17 mouse cellular contexts compared by ENCODE assay signal in the genomic region with DNA sequence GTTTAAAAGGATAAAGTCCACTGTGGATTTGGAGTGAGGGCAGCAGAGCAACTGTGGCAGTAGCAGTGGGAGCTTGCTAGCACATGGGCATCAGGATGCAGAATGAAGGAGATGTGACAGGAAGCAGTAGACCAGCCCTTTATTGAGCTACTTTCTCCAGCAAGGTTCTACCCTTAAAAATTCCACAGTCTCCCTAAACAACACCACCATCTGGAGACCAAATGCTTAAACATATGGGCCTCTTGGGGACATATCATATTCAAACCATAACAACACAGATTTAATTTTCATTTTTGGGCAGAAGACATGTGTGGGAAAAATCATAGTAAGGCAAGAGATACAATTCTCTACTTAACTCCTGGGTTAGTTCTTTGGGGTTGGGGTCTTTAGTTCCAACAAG.
DNase-seq lines count a peak whose midpoint lies in the region; ATAC-seq and TF ChIP-seq lines count a peak whose summit lies in the region.
"Had no signal": no experiment of that assay in that cellular context is flagged by ENCODE, and none has a peak within 500 bp of the region (broad histone marks: within the 10 kb centered on the region; RNA-seq: fewer than 3 reads in every experiment).

No protein-coding gene starts in this region.

- TF ChIP-seq CTCF in forebrain, postnatal 0 days (IDR thresholded peaks at IDR 0.05; ENCODE audit: low read depth): no peak
- no peak for TF ChIP-seq CTCF in brain, embryonic 14.5 days (IDR thresholded peaks at IDR 0.05; ENCODE audit: borderline replicate concordance, extremely low read depth, insufficient read depth, insufficient read length)

- H3K4me1 ChIP-seq in forebrain, postnatal 0 days (ENCODE audit: insufficient read depth): no peaks in the 10 kb centered on the region
- H3K4me1 ChIP-seq in forebrain, embryonic 13.5 days: no peaks in the 10 kb centered on the region
- H3K4me1 ChIP-seq: forebrain, embryonic 10.5 days had no signal

- no peak overlapping the region for H3K27ac ChIP-seq in forebrain, postnatal 0 days (ENCODE audit: low read depth, low read length)
- no peak overlapping the region for H3K27ac ChIP-seq in forebrain, embryonic 13.5 days
- H3K27ac ChIP-seq: forebrain, embryonic 10.5 days; kidney, postnatal 0 days had no signal

- H3K4me3 ChIP-seq in forebrain, postnatal 0 days (ENCODE audit: low read depth, low read length): no peak overlapping the region
- no peak overlapping the region for H3K4me3 ChIP-seq in forebrain, embryonic 13.5 days
- H3K4me3 ChIP-seq: forebrain, embryonic 10.5 days had no signal

- ATAC-seq in forebrain, postnatal 0 days: no peak; the same call in 1 of the 2 replicates
- no peak for ATAC-seq in forebrain, embryonic 13.5 days
- ATAC-seq: hindbrain, embryonic 16.5 days; intestine, postnatal 0 days had no signal

- no peak overlapping the region for H3K4me2 ChIP-seq in forebrain, postnatal 0 days (ENCODE audit: low read depth)
- no peak overlapping the region for H3K4me2 ChIP-seq in forebrain, embryonic 13.5 days
- H3K4me2 ChIP-seq: liver, embryonic 11.5 days had no signal

- no peaks in the 10 kb centered on the region for H3K9me3 ChIP-seq in forebrain, postnatal 0 days (ENCODE audit: low read length)
- H3K9me3 ChIP-seq in forebrain, embryonic 13.5 days (replicated peaks): no peaks in the 10 kb centered on the region
- H3K9me3 ChIP-seq: forebrain, embryonic 10.5 days had no signal

- intact Hi-C loops in left cerebral cortex, postnatal 36 days (cut with DNase I): no loop called here

- DNase-seq in forebrain, postnatal 0 days: peak; percentile 63
- DNase-seq in brain, embryonic 14.5 days (ENCODE audit: low read depth): peak; percentile 7
- peak; percentile 33 to 40 for DNase-seq in layer of hippocampus, adult 8-10 months (ENCODE audit: low spot score in 2 of 2)
- peak; percentile 7 to 13 for DNase-seq in left cerebral cortex, postnatal 36 days (ENCODE audit: low spot score in 2 of 2)
- no peak for DNase-seq in urinary bladder, adult 2 months (ENCODE audit: low spot score)
- DNase-seq in retina, postnatal 1 day: no peak
- DNase-seq: adrenal gland, postnatal 25 days; B cell, adult 2 months; gastrocnemius, postnatal 25 days; lung, adult 2 months; lung, postnatal 36 days had no signal

- no peaks in the 10 kb centered on the region for H3K27me3 ChIP-seq in forebrain, postnatal 0 days (ENCODE audit: insufficient read depth, low read length)
- H3K27me3 ChIP-seq in forebrain, embryonic 13.5 days: no peaks in the 10 kb centered on the region

- H3K9ac ChIP-seq in forebrain, postnatal 0 days: no peak overlapping the region
- no peak overlapping the region for H3K9ac ChIP-seq in forebrain, embryonic 13.5 days

- no peak for TF ChIP-seq POLR2A in brain, embryonic 14.5 days (IDR thresholded peaks at IDR 0.05; ENCODE audit: borderline replicate concordance, extremely low read depth, insufficient read depth, insufficient read length, poor library complexity, severe bottlenecking)

- no peaks in the 10 kb centered on the region for H3K36me3 ChIP-seq in forebrain, postnatal 0 days (ENCODE audit: insufficient read depth)
- no peaks in the 10 kb centered on the region for H3K36me3 ChIP-seq in forebrain, embryonic 13.5 days (ENCODE audit: poor library complexity, severe bottlenecking)
- H3K36me3 ChIP-seq: forebrain, embryonic 10.5 days had no signal

Comparison
In these comparisons a context has a peak if more than half of its experiments do, and no peak if none do; other contexts are left out.
1. DNase-seq: peak in forebrain, postnatal 0 days (single experiment), brain, embryonic 14.5 days (single experiment), layer of hippocampus, adult 8-10 months (2 of 2) and left cerebral cortex, postnatal 36 days (2 of 2); none in urinary bladder, adult 2 months (single experiment) and retina, postnatal 1 day (single experiment).